Mouse (Mus musculus) forebrain, embryonic 14.5 days (tissue): ENCODE measurements around the gene Gap43. TPM values are rescaled to one million over a fixed set of nuclear protein-coding genes. Genes with fewer than 3 reads are reported as not detected.

ENCODE experiments used
- ATAC-seq: fragments of 200-750 bp; cut with Nextera tagmentation; 2 replicates; pipeline ENCODE4 v1.8.0; 2017; ENCODE audit warnings: mild to moderate bottlenecking, moderate library complexity
- DNase-seq: peaks from one replicate; pipeline ENCODE4 v3.0.0-alpha.2; 2015; ENCODE audit warnings: low spot score
- H3K27ac ChIP-seq: fragments of 300-500 bp; sonication (generic); 2 replicates; pipeline ENCODE4 v1.5.1; 2014; ENCODE audit warnings: low read depth, mild to moderate bottlenecking, control low read depth, low read length, moderate library complexity
- H3K27me3 ChIP-seq: fragments of 300-500 bp; sonication (generic); replicated peaks from 2 replicates; pipeline ENCODE4 v1.6.1; 2014; ENCODE audit warnings: low read length, control low read depth, mixed read lengths; ENCODE audit not compliant: control insufficient read depth, insufficient read depth
- H3K36me3 ChIP-seq: fragments of 300-500 bp; sonication (generic); 2 replicates; pipeline ENCODE4 v1.6.1; 2014; ENCODE audit warnings: low read length, control low read depth; ENCODE audit not compliant: control insufficient read depth, insufficient read depth
- H3K4me1 ChIP-seq: fragments of 300-500 bp; sonication (generic); 2 replicates; pipeline ENCODE4 v1.6.1; 2014; ENCODE audit warnings: antibody characterized with exemption, low read length, control low read depth; ENCODE audit not compliant: control insufficient read depth, insufficient read depth
- H3K4me2 ChIP-seq: fragments of 300-500 bp; sonication (generic); 2 replicates; pipeline ENCODE4 v1.6.1; 2014; ENCODE audit warnings: mild to moderate bottlenecking, control low read depth, low read length
- H3K4me3 ChIP-seq: fragments of 300-500 bp; sonication (generic); 2 replicates; pipeline ENCODE4 v1.5.1; 2014; ENCODE audit warnings: low read depth, low read length, control low read depth
- H3K9ac ChIP-seq: fragments of 300-500 bp; sonication (generic); 2 replicates; pipeline ENCODE4 v1.6.1; 2014; ENCODE audit warnings: mild to moderate bottlenecking, low read length, control low read depth, moderate library complexity
- H3K9me3 ChIP-seq: fragments of 300-500 bp; sonication (generic); replicated peaks from 2 replicates; pipeline ENCODE4 v1.6.1; 2016; ENCODE audit warnings: low read length, control low read depth, mixed read lengths; ENCODE audit not compliant: control insufficient read depth
- WGBS: fragments of 180-500 bp; shearing (Covaris S2); extraction: QIAGEN DNeasy Blood & Tissue Kit; methylation state at CpG from one replicate; pipeline ENCODE4 v1.1.7; 2014; 5-methylcytosine and 5-hydroxymethylcytosine counted together
- polyA plus RNA-seq: library from polyadenylated mRNA; unstranded; fragments of >200 nt; fragmentation: Nextera tagmentation; extraction: Ambion mirVana; gene quantifications from 2 replicates; pipeline ENCODE4 v1.2.1, GENCODE M21; 2014

The Gap43 gene
- polyA plus RNA-seq, 1 experiment from 2014 or later = 829 TPM

- Histone ChIP-seq H3K9ac (no peak overlapping the region), H3K36me3 (no peaks in the 10 kb centered on the region), H3K4me3 (no peak overlapping the region), H3K9me3 (no peaks in the 10 kb centered on the region), H3K27me3 (no peaks in the 10 kb centered on the region), H3K4me1 (no peaks in the 10 kb centered on the region), H3K4me2 (no peak overlapping the region), H3K27ac (no peak overlapping the region)
- DNase-seq (no peak), ATAC-seq (no peak)
- WGBS = 72% methylated on average over 5 of the region's 5 CpGs
Measured at GRCm38 (mm10) chr16:42319365-42319764, 21.1 kb downstream of the Gap43 start.

- Histone ChIP-seq H3K9ac (no peak overlapping the region), H3K27ac (no peak overlapping the region), H3K36me3 (no peaks in the 10 kb centered on the region), H3K27me3 (no peaks in the 10 kb centered on the region), H3K4me2 (no peak overlapping the region), H3K9me3 (no peaks in the 10 kb centered on the region), H3K4me3 (no peak overlapping the region), H3K4me1 (no peaks in the 10 kb centered on the region)
- no peak for ATAC-seq
- no peak for DNase-seq
- 97% methylated on average over 1 of the region's 1 CpGs for WGBS
Measured at GRCm38 (mm10) chr16:42312125-42312524, 28.3 kb downstream of the Gap43 start.

GRCm38 (mm10) chr16:42308761-42309160 lies 31.7 kb downstream of the Gap43 start:
- no peaks in the 10 kb centered on the region for H3K9me3 ChIP-seq
- no peak overlapping the region for H3K9ac ChIP-seq
- no peak overlapping the region for H3K4me2 ChIP-seq
- DNase-seq = no peak
- no peaks in the 10 kb centered on the region for H3K36me3 ChIP-seq
- peaks cover 11% of the 10 kb centered on the region for H3K4me1 ChIP-seq
- no peak overlapping the region for H3K4me3 ChIP-seq
- H3K27me3 ChIP-seq = no peaks in the 10 kb centered on the region
- no peak overlapping the region for H3K27ac ChIP-seq
- ATAC-seq = no peak
- 46% methylated on average over 1 of the region's 1 CpGs for WGBS

GRCm38 (mm10) chr16:42305934-42306701 lies 34.3 kb downstream of the Gap43 start:
- Histone ChIP-seq H3K4me2 (peak overlapping the region; percentile 45), H3K27ac (0 out of 2 replicates have a peak overlapping the region, but pooled peaks have one; percentile 49), H3K27me3 (no peaks in the 10 kb centered on the region), H3K36me3 (no peaks in the 10 kb centered on the region), H3K9ac (peak overlapping the region; percentile 36), H3K4me1 (peaks cover 19% of the 10 kb centered on the region), H3K4me3 (peak overlapping the region; percentile 7), H3K9me3 (no peaks in the 10 kb centered on the region)
- ATAC-seq (peak; percentile 87), DNase-seq (peak; percentile 85)
- 3% methylated on average over 14 of the region's 14 CpGs for WGBS

GRCm38 (mm10) chr16:42303461-42303860 lies 37.0 kb downstream of the Gap43 start:
- H3K9me3 ChIP-seq = no peaks in the 10 kb centered on the region
- H3K36me3 ChIP-seq = no peaks in the 10 kb centered on the region
- ATAC-seq (peak; percentile 54), DNase-seq (peak; percentile 77)
- peaks cover 19% of the 10 kb centered on the region for H3K4me1 ChIP-seq
- no peaks in the 10 kb centered on the region for H3K27me3 ChIP-seq
- H3K4me3 ChIP-seq = no peak overlapping the region
- H3K4me2 ChIP-seq = no peak overlapping the region
- 29% methylated on average over 6 of the region's 6 CpGs for WGBS
- peak overlapping the region; percentile 64; the same call in 1 of the 2 replicates for H3K27ac ChIP-seq
- no peak overlapping the region for H3K9ac ChIP-seq

- WGBS = 78% methylated on average over 5 of the region's 5 CpGs
- H3K4me1 ChIP-seq = no peaks in the 10 kb centered on the region
- no peak overlapping the region for H3K4me2 ChIP-seq
- H3K27me3 ChIP-seq = no peaks in the 10 kb centered on the region
- H3K27ac ChIP-seq = no peak overlapping the region
- DNase-seq = no peak
- H3K9me3 ChIP-seq = no peaks in the 10 kb centered on the region
- no peak overlapping the region for H3K4me3 ChIP-seq
- peak; percentile 46 for ATAC-seq
- H3K9ac ChIP-seq = no peak overlapping the region
- H3K36me3 ChIP-seq = no peaks in the 10 kb centered on the region; the same call in 1 of the 2 replicates
Measured at GRCm38 (mm10) chr16:42294481-42294880, 46.0 kb downstream of the Gap43 start.

- no peak overlapping the region for H3K4me2 ChIP-seq
- no peaks in the 10 kb centered on the region for H3K9me3 ChIP-seq
- ATAC-seq (no peak), DNase-seq (no peak)
- H3K27ac ChIP-seq = no peak overlapping the region
- no peaks in the 10 kb centered on the region for H3K27me3 ChIP-seq
- H3K9ac ChIP-seq = no peak overlapping the region
- no peak overlapping the region for H3K4me3 ChIP-seq
- H3K4me1 ChIP-seq = no peaks in the 10 kb centered on the region
- WGBS = 94% methylated on average over 2 of the region's 2 CpGs
- no peaks in the 10 kb centered on the region; the same call in 1 of the 2 replicates for H3K36me3 ChIP-seq
Measured at GRCm38 (mm10) chr16:42294056-42294455, 46.4 kb downstream of the Gap43 start.

GRCm38 (mm10) chr16:42291572-42291971 lies 48.9 kb downstream of the Gap43 start:
- DNase-seq = no peak
- 78% methylated on average over 8 of the region's 8 CpGs for WGBS

GRCm38 (mm10) chr16:42284005-42284404 lies 56.4 kb downstream of the Gap43 start:
- DNase-seq (no peak), ATAC-seq (no peak)
- no peaks in the 10 kb centered on the region for H3K27me3 ChIP-seq
- no peaks in the 10 kb centered on the region for H3K36me3 ChIP-seq
- H3K27ac ChIP-seq = no peak overlapping the region
- no peaks in the 10 kb centered on the region for H3K4me1 ChIP-seq
- no peak overlapping the region for H3K4me2 ChIP-seq
- no peak overlapping the region for H3K4me3 ChIP-seq
- H3K9me3 ChIP-seq = no peaks in the 10 kb centered on the region
- no peak overlapping the region for H3K9ac ChIP-seq
- 91% methylated on average over 3 of the region's 3 CpGs for WGBS

More at GRCm38 (mm10) chr16:42291572-42291971, 48.9 kb downstream of the Gap43 start:
- Histone ChIP-seq H3K9ac (no peak overlapping the region), H3K4me2 (no peak overlapping the region), H3K4me3 (no peak overlapping the region), H3K27me3 (no peaks in the 10 kb centered on the region), H3K9me3 (no peaks in the 10 kb centered on the region), H3K36me3 (no peaks in the 10 kb centered on the region; the same call in 1 of the 2 replicates), H3K27ac (no peak overlapping the region), H3K4me1 (no peaks in the 10 kb centered on the region)
- no peak for ATAC-seq
